Mouse (Mus musculus): ENCODE results near the gene Sapcd1. TPM values are rescaled to one million over a fixed set of nuclear protein-coding genes. Genes with fewer than 3 reads are reported as not detected.
"Not testable (repeated sequence)": the region's sequence is repeated elsewhere in the genome, so short reads cannot be mapped to it uniquely, and the experiment has no call there.

Gene Sapcd1
- total RNA-seq, 2 experiments from 2014 or later = 0.92 TPM; not detected in 1

GRCm38 (mm10) chr17:35033703-35034102, 5.9 kb upstream of the Sapcd1 start:
- DNase-seq (ENCODE audit: low spot score in 2 of 2); intact Hi-C loops (cut with DNase I): not testable (repeated sequence)

DNA sequence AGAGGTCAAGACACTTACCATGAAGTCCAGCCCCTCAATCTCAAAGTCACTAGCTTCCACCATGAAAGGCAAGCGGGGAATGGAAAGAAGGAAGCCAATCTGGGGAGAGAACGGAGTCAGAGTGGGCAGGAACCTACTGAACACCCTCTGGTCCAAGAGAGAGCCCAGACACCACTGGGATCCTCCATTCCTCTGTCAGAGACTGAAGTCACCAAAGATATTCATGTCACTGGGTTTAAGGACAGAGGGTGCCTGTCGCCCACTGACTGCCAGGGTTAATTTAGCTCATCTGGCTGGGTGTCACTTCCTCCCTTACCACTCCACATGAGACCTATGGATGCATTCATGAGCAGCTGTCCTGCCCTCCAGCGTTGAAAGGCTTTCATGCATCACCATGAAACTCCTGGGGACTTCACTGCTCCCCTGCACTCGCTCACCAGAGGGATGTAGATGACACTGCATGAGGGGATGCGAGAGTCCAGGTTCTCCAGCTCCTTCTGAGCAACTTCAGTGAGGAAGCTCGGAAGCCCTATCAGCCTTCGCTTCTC, 4.6 kb upstream of the Sapcd1 start:
- intact Hi-C loops (cut with DNase I) = no loop called here
- no peak for DNase-seq (ENCODE audit: low spot score in 2 of 2)

GRCm38 (mm10) chr17:35031880-35032279, 4.1 kb upstream of the Sapcd1 start:
- intact Hi-C loops (cut with DNase I) = no loop called here
- no peak for DNase-seq (ENCODE audit: low spot score in 2 of 2)

DNA sequence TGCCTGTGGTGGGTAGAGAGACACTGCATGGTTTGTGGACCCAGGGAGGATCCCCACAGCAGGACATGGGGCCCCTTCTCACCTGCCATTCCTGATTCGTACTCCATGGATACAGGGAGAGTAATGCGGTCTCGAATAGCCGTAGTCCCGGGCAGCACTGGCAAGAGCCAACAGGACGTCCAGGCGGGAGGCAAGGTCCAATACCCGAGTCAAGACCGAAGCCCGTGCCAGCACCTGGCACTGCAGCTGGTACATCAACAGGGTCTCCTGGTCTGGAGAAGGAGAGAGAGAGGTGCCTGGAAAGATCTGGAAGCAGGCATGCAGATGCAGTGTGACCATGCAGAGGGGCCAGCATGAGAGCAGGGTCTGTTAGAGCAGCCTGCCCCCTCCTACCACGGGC, 3.5 kb upstream of the Sapcd1 start:
- DNase-seq (ENCODE audit: low spot score in 2 of 2) = no peak
- intact Hi-C loops (cut with DNase I) = no loop called here

- DNase-seq (ENCODE audit: low spot score in 2 of 2) = no peak
- intact Hi-C loops (cut with DNase I) = no loop called here
These were observed 2.1 kb upstream of the Sapcd1 start for GRCm38 (mm10) chr17:35029691-35030532.

DNA sequence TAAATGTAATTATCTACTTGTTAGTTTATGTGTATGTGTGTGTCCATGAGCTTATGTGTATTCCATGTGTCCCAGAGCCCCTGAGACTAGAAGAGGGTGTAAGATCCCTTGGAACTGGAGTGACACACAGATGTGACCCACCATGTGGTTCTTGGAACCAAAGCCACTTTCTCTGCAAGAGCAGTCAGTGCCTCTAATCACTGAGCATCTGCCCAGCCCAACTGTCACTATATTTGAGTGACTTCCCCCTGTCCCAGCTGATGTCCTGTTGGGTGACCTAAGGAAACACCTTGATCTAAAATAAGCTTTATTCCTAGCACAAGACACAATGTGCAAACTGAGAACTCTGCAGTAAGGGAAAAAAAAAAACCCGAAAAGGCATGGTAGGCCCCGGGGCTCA, 499 bp upstream of the Sapcd1 start:
- intact Hi-C loops (cut with DNase I) = no loop called here

DNA sequence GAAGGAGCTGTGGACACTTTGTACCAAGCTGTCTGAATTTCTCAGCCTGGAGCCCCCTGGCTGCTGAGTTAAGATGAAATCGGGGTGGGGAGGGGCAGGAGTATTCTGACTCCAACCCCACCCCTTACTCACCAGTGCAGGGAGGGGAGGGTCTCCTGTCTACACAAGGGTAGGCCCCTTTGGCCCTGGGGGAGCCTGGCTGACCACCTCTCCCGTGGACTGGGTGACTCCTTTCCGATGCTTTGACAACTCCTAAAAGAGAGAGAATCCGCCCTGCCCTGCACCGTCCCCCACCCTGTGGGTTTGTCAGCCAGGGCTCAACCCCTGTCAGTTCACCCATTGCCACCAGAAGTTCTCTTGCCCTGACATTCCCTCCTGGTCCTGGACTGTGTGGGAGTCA, 1.6 kb downstream of the Sapcd1 start:
- intact Hi-C loops (cut with DNase I) = no loop called here
- no peak for DNase-seq (ENCODE audit: low spot score in 2 of 2)

More for the DNA sequence above, 499 bp upstream of the Sapcd1 start:
- no peak for DNase-seq (ENCODE audit: low spot score in 2 of 2)

GRCm38 (mm10) chr17:35024691-35025488, 2.9 kb downstream of the Sapcd1 start:
- no peak for DNase-seq (ENCODE audit: low spot score in 2 of 2)
- intact Hi-C loops (cut with DNase I) = no loop called here

DNA sequence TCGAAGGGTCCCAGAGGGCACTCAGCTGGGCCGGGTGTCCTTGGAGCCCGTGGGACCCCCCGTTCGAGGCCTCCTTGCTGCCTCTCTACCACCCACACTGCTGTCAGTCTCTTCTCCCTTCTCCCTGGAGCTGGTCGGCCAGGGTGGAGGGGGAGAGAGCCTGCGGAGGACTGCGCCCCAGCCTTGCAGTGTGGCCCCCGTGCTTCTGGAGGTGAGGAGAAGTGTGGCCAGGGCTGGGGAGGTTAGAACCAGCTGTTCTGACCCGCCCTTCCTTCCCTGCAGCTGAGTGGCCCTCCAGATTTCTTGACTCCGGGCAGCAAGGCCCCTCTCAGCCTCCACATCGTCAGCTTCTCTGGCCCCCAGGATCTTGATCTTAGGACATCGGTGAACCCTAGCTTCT, 3.6 kb downstream of the Sapcd1 start:
- intact Hi-C loops (cut with DNase I) = no loop called here
- DNase-seq (ENCODE audit: low spot score in 2 of 2) = no peak

- intact Hi-C loops (cut with DNase I) = no loop called here
These were observed 4.1 kb downstream of the Sapcd1 start for GRCm38 (mm10) chr17:35023756-35024155.

DNA sequence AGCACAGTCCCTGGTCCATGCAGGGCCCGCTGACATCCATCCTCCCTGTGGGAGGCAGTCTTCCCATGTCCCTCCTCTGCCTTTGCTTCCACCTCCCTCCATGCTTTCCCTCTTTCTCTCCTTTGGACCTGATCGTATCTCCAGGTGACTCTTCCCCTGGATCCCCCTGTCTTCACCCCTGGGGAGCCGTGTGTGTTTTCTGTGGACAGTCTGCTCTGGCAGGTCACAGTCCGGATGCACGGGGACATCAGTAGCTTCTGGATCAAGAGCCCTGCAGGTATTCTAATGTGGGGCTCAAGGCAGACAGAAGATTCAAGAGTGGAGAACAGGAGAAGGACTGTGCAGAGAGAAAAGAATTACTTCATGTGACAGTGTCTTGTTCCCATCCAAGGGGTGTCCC, 4.6 kb downstream of the Sapcd1 start:
- intact Hi-C loops (cut with DNase I) = no loop called here

More at GRCm38 (mm10) chr17:35023756-35024155, 4.1 kb downstream of the Sapcd1 start:
- no peak for DNase-seq (ENCODE audit: low spot score in 2 of 2)

DNA sequence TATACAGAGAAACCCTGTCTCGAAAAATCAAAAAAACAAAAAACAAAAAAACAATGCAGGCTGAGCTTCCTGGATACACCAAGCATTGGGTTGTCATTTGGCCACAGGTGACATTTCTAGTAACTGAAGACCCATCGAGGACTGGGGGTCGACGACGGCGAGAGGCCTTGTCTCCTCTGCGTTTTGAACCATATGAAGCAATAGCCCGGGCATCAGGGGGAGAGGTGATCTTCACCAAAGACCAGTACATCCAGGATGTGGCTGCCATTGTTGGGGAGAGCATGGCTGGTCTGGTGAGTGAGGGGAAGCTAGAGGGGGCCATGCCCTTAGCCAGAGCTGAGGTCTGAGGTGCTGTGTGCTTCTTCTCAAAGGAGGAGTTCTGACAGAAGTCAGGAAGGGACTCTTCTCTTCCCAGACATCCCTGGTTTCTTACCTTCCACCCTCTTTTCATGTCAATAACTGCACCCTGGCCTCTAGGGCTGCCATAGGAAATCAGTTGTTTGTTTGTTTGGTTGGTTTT, 5.2 kb downstream of the Sapcd1 start:
- no peak for DNase-seq (ENCODE audit: low spot score in 2 of 2)
- intact Hi-C loops (cut with DNase I) = no loop called here

More for the DNA sequence above, 4.6 kb downstream of the Sapcd1 start:
- DNase-seq (ENCODE audit: low spot score in 2 of 2) = no peak

DNA sequence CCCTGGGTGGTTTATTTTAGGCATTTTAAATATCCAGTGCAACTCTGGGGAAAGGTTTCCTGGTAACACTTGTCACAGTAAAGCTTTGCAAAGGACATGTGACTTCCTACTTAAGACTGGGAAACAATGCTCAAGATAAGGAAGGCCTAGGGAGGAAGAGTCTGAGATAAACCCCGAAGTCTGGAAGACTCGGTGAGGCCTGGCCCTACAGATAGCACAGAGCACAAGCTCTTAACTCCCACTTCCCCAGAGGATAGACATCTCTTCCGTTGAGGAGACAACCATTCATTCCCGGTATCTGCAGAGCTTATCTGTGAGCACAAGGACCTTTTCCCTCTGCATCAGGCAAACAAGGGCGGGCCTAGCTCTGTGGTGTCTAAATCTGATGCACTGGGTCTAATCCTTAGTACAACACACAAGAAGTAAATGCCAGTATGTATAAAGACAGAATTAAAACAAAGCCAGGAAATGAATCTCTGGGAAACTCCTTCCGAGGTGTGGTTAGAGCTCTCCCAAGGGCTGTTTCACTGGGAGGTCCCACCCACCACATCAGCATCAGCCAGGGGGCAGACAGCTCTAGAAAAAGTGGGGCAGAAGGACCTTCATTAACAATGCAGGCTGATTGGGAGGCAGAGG, 5.9 kb downstream of the Sapcd1 start:
- intact Hi-C loops (cut with DNase I) = loop anchor here (1.0 to 2.0 kb wide), 2 partner anchors 37 to 85 kb away; partner anchors contain the start of gene Ddah2
- no peak for DNase-seq (ENCODE audit: low spot score in 2 of 2)

GRCm38 (mm10) chr17:35021163-35021808, 6.5 kb downstream of the Sapcd1 start:
- DNase-seq (ENCODE audit: low spot score in 2 of 2) = peak; percentile 88 to 89
- intact Hi-C loops (cut with DNase I) = loop anchor here (1.0 to 2.0 kb wide), 2 partner anchors 38 to 86 kb away; partner anchors contain the start of gene Ddah2

- DNase-seq (ENCODE audit: low spot score in 2 of 2) = no peak
- intact Hi-C loops (cut with DNase I) = loop anchor here (2.0 kb wide), 1 partner anchor 86 kb away; no protein-coding TSS in a partner anchor
These were observed 7.3 kb downstream of the Sapcd1 start for GRCm38 (mm10) chr17:35020551-35020950.

DNA sequence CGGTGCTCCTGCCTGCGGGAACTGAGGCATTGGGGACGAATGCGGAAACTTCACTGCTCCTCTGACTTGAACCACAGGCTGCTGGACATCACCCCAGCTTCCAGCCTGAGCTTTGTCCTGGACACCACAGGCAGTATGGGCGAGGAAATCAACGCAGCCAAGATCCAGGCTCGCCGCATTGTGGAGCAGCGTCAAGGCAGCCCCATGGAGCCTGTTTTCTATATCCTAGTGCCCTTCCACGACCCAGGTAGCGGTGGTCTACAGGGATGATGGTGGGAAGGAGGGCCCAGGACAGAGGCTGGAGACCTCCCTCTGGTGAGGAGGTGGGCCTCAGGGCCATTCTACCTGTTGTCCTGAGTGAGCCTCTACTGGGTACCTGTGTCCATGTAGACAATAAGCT, 7.9 kb downstream of the Sapcd1 start:
- intact Hi-C loops (cut with DNase I) = loop anchor here (2.0 kb wide), 1 partner anchor 87 kb away; no protein-coding TSS in a partner anchor
- no peak for DNase-seq (ENCODE audit: low spot score in 2 of 2)

DNA sequence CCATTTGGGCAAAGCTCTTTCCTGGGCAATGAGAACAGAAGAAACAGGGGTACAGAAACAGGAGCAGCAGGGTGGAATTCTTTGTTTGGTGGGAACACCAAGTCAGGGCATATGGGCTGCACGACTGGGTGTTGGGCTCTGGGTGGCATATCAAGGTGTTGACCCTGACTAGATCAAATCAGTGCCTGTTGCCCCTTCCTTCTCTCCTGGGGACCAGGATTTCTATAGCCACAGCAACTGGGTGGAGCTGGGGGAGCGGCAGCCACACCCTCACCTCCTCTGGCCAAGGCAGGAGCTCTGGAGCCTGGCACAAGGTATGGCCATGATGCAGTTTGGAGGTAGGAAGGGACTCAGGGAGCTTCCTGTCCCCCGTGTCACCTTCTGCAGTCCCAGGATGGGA, 9.6 kb downstream of the Sapcd1 start:
- intact Hi-C loops (cut with DNase I) = no loop called here
- DNase-seq (ENCODE audit: low spot score in 2 of 2) = no peak

DNA sequence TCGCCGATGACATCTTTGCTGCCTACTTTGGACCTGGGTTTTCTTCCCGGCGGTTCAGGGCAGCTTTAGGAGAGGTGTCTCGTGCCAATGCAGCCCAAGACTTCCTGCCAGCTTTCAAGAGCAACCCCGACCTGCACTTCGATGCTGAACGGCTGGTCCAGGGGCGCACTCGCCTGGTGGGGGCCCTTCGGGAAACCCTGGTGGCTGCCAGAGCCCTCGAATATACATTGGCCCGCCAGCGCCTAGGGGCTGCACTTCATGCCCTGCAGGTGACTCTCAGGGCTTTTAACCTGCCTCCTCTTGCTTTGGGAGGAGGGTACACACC, 10.1 kb downstream of the Sapcd1 start:
- intact Hi-C loops (cut with DNase I) = no loop called here
- no peak for DNase-seq (ENCODE audit: low spot score in 2 of 2)
